Mouse (Mus musculus) testis, adult 2 months (tissue): ENCODE measurements at regions not wholly inside any gene's neighbourhood (a gene's known extent, or its start where the extent isn't known, plus 50 kb on each side); places are given as distances from the start of the nearest gene placed in this dataset.
"Not testable (repeated sequence)": the region's sequence is repeated elsewhere in the genome, so short reads cannot be mapped to it uniquely, and the experiment has no call there.

Source experiments
- H3K27ac ChIP-seq: fragments of 200-500 bp; 2 replicates; pipeline ENCODE4 v1.5.1; 2012; ENCODE audit warnings: low read depth, low read length; ENCODE audit not compliant: control insufficient read depth, insufficient read depth
- H3K27me3 ChIP-seq: fragments of 200-500 bp; 2 replicates; pipeline ENCODE4 v1.6.1; 2012; ENCODE audit warnings: mild to moderate bottlenecking, low read length, moderate library complexity; ENCODE audit not compliant: control insufficient read depth, insufficient read depth
- H3K36me3 ChIP-seq: fragments of 200-500 bp; 2 replicates; pipeline ENCODE4 v1.6.1; 2012; ENCODE audit warnings: mild to moderate bottlenecking, low read length; ENCODE audit not compliant: control insufficient read depth, insufficient read depth
- H3K4me1 ChIP-seq: fragments of 200-500 bp; 2 replicates; pipeline ENCODE4 v1.6.1; 2012; ENCODE audit warnings: low read length; ENCODE audit not compliant: control insufficient read depth, insufficient read depth
- H3K4me3 ChIP-seq: fragments of 200-500 bp; 2 replicates; pipeline ENCODE4 v1.5.1; 2012; ENCODE audit warnings: low read depth, mild to moderate bottlenecking, low read length, moderate library complexity, mixed read lengths; ENCODE audit not compliant: control insufficient read depth
- CTCF ChIP-seq: fragments of 200-500 bp; IDR thresholded peaks from 2 replicates; pipeline ENCODE4 v1.5.1; 2012; ENCODE audit warnings: low read depth, mild to moderate bottlenecking, inconsistent platforms, low read length, moderate library complexity; ENCODE audit not compliant: control insufficient read depth, insufficient read depth, insufficient replicate concordance
- POLR2A ChIP-seq: fragments of 200-500 bp; IDR thresholded peaks from 2 replicates; pipeline ENCODE4 v1.6.1; 2012; ENCODE audit warnings: low read depth, mild to moderate bottlenecking, inconsistent platforms, low read length, moderate library complexity; ENCODE audit not compliant: control insufficient read depth

DNA sequence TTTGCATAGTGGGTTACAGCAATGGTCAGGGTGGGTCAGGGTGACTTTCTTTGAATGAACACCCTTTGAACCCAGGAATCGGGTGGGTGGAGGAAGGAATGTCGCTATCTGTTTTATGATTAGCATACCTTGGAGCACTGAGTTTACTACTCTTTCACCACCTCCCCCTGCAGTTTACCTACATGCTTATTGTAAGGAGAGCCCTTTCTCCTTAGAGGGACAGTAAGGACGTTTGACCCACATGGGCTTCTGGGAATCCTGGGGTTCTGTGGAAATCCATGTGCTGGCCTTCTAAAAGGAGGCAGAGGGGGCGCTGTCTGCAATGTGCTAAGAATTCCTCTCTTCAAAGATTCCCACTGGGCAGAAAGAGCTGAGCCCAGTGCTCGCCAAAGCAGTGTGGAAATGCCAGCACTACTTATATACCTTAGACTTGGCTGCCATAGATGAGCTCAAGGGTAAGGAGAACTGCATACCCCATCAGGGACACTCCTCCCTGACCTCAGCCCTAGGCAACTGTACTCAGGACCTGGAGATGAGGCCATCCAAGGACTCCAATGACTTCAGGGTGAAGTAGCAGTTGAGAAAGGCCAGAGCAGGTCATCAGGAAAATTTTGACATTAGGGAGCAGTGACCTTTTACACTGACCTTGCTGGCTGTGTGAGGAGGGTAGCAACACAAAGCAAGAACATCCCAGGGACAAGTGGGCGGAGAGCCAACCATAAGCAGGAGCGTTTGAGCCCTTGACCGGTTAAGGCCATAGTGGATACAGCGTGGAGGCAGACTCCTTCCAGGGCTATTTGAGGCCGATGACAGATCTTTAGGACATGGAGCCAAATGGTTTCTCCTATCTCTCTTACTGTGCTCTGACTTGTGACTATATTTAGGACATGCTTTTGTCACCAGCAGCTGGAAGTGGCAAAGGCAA lies 133.2 kb downstream of the Tcp10c start:
- no peaks in the 10 kb centered on the region for H3K36me3 ChIP-seq
- H3K4me3 ChIP-seq, result no peak overlapping the region
- no peaks in the 10 kb centered on the region for H3K27me3 ChIP-seq
- TF ChIP-seq CTCF (no peak), POLR2A (no peak)
- H3K4me1 ChIP-seq, result no peaks in the 10 kb centered on the region
- H3K27ac ChIP-seq, result no peak overlapping the region

DNA sequence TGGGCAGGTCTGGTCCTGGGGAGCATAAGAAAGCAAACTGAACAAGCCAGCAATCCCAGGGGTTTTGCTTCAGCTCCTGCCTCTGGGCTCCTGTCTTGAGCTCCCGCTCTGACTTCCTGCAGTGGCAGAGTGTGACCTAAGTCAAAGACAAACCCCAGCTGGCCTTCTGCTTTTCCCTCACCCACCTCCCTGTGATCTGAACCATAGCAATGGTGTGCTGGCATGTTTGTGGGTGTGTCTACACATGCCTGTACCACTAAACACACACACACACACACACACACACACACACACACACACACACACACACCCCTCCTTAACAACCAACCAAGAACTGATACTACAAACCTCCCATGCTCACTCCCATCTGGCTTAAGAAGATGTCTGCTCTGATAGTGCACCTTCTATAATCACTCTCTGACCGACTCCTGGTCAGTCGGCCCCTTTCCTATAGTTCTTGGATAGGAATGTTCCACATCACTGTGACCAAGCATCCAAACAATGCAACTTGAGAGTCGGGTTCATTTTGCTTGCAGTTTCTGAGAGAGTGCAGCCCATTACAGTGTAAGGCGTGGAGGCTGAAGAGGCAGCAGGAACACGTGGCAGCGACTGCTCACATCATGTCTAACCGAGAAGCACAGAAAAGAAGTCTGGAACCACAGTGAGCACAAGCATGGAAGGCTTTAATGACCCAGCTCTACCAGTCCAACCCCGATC lies 134.4 kb downstream of the Tcp10c start:
- no peaks in the 10 kb centered on the region for H3K36me3 ChIP-seq
- TF ChIP-seq POLR2A (no peak), CTCF (no peak)
- H3K4me3 ChIP-seq, result no peak overlapping the region
- H3K4me1 ChIP-seq, result no peaks in the 10 kb centered on the region
- no peak overlapping the region for H3K27ac ChIP-seq
- H3K27me3 ChIP-seq, result no peaks in the 10 kb centered on the region

DNA sequence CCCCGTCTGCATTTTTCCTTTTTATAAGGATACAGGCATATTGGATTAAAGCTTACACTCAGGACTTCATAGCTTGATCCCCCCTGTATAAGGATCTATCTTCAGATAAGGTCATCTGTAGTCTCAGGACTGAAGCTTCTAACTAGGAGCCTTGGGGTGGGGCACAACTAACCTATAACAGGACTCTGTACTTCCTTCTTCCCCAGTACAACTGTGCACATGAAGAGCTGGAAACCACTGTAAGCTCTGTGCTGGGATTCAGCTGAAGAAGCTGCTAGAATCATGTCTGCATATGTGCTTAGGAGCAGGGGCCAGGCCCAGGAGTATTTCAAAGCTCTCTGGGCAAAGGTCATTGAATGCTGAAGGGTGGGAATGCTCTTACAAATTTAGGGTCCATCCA lies 137.9 kb downstream of the Tcp10c start:
- not testable (repeated sequence) for H3K36me3 ChIP-seq, H3K27me3 ChIP-seq, H3K27ac ChIP-seq, H3K4me1 ChIP-seq, H3K4me3 ChIP-seq

DNA sequence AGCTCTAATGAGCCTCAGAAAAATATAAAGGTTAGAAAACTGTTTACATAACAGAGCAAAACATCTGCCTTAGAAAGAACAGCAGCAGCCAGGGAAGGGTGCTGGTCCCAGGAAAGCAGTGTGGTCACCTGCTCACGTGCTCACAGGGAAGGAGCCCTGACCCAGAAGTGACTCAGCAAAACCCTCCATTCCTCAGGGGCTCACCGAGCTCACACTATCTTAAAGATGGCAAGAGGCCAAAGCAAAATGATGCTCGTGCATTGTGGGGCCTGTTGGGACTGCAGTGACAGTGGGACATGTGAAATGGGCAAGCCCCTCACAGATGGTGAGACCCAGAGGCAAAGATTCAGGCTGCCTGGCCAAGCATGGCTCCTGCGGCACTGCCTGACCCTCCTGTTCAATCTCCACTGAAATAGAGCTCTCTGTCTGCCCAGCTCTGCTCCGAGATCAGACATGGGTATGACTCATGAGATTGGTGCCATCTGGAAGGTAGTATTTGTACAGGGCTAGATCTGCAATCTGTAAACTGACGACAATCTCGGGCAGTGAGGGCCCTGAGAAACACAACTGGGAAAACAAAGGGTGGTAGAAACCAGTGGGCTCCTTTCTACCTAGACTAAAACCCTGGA lies 138.4 kb downstream of the Tcp10c start:
- H3K4me3 ChIP-seq, H3K27ac ChIP-seq, H3K27me3 ChIP-seq, H3K36me3 ChIP-seq, H3K4me1 ChIP-seq: not testable (repeated sequence)

DNA sequence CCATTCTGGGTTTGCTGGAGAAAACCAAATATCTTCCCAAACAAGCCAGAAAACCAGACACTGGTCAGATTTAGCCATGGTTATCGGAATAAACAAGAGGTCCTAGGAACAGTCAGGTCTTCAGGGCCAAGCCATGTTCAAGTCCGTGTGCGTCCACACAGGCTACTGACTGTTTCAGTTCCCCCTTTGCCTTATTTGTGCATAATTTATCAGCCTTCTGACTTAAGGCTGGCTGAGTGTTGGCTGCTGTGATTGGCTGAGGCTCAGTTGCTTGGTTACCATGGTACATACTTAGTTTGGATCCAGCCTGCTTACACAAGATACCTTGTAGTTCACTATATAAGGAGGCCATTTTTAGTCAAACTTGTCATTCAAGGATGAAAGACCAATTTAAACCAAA lies 139.5 kb downstream of the Tcp10c start:
- H3K4me1 ChIP-seq, H3K27ac ChIP-seq, H3K27me3 ChIP-seq, H3K36me3 ChIP-seq, H3K4me3 ChIP-seq: not testable (repeated sequence)

DNA sequence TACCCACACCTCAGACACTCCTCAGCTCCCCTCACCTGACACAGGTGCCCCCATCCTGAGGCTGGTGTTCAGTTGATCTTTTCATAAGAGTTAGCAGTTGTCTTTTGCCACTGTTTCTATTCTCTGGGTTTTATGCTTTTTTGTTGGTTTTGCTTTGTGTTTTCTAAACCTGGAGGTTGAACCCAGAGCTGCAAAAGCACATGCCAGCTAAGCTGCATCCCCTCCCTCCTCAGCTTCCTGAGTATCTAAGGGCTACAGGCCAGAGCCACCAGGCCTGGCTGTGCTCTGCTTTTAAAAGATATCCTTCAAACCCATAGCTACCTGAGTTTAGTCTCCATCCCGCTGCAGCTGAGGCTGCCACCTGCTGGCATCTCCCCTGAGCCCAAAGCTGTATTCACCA lies 140.1 kb downstream of the Tcp10c start:
- not testable (repeated sequence) for H3K4me3 ChIP-seq, H3K27me3 ChIP-seq, H3K4me1 ChIP-seq, H3K27ac ChIP-seq, H3K36me3 ChIP-seq

DNA sequence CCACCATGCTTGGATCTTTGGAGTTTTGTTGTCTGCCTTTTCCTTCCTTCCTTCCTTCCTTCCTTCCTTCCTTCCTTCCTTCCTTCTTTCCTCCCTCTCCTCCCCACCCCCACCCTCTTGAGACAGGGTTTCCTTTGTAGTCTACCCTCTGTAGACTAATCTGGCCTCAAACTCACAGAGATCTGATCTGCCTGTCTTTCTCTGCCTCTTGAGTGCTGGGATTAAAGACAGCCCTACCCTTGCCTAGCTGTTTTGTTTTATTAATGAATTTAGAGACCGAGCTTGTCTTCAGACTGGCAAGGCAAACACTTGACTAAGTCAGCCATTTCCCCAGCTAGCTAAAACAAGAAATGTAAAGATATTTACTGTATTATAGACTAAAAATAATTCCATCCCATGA lies 150.0 kb downstream of the Tcp10c start:
- H3K27me3 ChIP-seq, H3K36me3 ChIP-seq, H3K4me1 ChIP-seq, H3K4me3 ChIP-seq, H3K27ac ChIP-seq: not testable (repeated sequence)

DNA sequence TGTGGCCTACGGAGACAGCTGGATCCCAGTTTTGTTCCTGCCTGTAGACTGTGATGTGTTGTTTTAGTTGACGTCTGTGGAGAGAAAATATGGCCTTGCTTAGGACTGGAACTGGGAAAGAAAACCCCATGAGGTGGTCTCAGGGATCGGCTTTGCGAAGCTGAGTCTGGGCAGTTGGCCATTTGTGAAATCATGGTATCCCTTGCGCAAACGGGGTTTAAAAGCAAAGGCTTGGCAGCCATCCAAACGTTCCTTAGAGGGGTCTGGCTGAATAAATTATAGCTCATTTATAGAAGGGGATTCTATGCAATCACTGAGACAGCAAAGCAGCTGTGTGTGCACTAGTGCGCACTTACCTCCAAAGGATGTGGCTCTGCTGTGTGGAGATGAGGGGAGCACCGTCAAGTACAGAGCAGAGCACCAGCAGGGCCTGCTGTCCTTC lies 150.5 kb downstream of the Tcp10c start:
- not testable (repeated sequence) for H3K4me1 ChIP-seq, H3K4me3 ChIP-seq, H3K27ac ChIP-seq, H3K27me3 ChIP-seq, H3K36me3 ChIP-seq

DNA sequence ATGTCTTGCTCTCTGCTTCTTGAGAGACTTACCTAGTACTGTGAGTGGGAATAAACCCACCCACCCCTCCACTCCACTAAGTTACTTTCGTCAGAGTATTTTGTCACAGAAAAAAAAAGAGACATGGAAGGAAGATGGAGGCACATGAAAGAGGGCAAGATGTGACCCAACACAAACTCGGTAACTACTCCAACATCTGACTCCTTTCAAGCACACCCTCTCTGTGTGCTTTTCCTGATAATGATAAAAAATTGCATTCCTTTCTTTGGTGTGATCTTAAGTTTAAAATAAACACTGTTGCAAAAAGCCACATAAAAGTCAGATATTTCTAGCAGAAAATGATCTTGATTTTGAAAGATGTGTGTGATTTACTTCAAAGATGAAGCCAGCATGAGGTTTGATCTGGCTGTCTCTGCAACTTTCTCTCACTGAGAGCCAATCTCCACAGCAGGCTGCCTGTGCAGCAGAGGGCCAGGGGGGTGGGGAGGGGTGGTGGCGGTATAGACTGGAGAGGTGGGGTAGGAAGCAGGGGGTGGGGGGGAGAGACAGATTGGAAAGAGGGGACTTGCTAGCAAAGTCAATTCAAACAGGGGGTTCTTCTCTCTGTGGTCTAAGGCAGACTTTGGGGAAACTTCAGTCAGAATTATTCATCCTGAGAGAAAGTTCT lies 153.2 kb downstream of the Tcp10c start:
- H3K27me3 ChIP-seq, H3K27ac ChIP-seq, H3K4me1 ChIP-seq, H3K4me3 ChIP-seq, H3K36me3 ChIP-seq: not testable (repeated sequence)

DNA sequence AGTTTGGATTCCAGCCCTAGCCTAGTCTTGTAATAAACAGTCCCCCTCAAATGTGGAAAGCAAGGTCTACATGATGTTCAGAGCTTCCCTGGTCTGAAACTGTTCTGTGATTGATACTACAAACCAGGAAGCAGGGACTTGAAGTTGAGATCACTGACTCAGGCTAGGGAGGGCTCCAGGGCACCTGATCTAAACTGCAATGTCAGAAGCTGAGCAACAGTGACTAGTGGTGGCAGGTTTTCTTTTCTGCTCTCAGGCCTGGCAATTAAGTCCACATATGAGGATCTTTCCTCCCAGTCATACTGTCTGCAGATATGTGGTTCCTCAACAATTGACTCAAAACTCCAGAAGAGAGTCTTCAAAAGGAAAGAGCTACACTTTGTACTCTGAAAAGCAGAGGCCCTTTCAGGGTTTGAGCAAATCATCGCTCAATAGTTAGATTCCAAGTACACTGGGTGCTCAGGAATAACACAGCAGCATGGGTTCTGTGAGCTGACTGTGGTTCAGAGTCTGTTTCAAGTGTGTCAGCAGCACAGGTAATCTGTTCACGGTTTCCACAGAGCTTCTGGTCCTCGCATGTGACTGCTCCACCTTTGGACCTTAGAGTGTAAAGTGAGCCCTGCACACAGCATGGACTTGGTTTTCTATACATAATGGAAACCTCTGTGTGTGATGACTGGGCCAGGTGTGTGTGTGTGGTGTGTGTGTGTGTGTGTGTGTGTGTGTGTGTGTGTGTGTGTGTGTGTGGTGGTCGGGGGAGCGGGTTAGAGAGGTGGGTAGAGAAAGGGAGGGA lies 165.2 kb downstream of the Tcp10c start:
- H3K36me3 ChIP-seq, H3K27ac ChIP-seq, H3K27me3 ChIP-seq, H3K4me1 ChIP-seq, H3K4me3 ChIP-seq: not testable (repeated sequence)
